Mouse (Mus musculus) kidney, adult 18-20 months (tissue): Measurements from ENCODE around the gene Myb.
"Not testable (repeated sequence)": the region's sequence is repeated elsewhere in the genome, so short reads cannot be mapped to it uniquely, and the experiment has no call there.

ENCODE experiments used
- DNase-seq: peaks from one replicate; pipeline ENCODE4 v3.0.0; 2021

The Myb gene

GRCm38 (mm10) chr10:21167842-21168241, 7.1 kb upstream of the Myb start:
- no peak for DNase-seq

GRCm38 (mm10) chr10:21167165-21167564, 6.4 kb upstream of the Myb start:
- no peak for DNase-seq

- no peak for DNase-seq
These were observed 4.6 kb upstream of the Myb start for GRCm38 (mm10) chr10:21165411-21165810.

- DNase-seq, result no peak
These were observed 1.3 kb upstream of the Myb start for GRCm38 (mm10) chr10:21162124-21162523.

- DNase-seq, result peak; percentile 4
These were observed 743 bp upstream of the Myb start for GRCm38 (mm10) chr10:21161359-21162094.

DNA sequence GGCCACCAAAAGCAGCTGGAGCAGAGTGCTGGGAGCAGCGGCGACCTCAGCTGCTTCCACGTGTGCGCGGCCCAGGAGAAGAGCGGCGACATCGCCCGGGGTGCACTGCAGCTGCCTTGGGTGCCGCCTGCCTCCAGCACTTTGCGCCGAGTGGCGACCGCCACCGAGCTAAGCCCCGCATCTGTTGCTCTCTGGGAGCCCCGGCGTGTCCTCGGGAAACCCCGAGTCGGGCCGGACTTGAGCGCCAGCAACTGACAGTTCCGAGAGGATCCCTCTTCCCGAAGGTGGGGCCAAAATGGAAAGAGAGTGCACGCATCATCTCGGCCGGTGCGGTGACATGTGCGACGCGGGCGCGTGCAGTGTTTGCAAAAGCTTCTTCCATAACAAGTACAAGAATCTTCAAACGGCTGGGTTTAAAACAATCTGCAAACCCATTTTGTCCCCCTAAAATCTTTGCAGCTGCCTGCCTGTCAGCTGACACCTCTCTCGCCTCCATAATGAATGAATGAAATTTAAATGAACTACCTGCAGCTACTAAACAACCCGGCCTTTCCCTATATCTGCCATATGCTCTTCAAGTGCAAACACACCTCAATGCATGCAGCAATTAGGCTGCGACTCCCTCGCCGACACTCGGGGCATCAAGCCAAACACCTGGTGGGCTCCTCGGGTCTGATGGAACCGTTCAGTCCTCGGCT, 938 bp downstream of the Myb start:
- DNase-seq, result peak; percentile 41

- DNase-seq, result peak; percentile 60
These were observed 1.8 kb downstream of the Myb start for GRCm38 (mm10) chr10:21158918-21159443.

GRCm38 (mm10) chr10:21158111-21158917, 2.5 kb downstream of the Myb start:
- peak; percentile 34 for DNase-seq

GRCm38 (mm10) chr10:21156953-21157499, 3.8 kb downstream of the Myb start:
- DNase-seq, result no peak

- DNase-seq, result no peak
These were observed 4.4 kb downstream of the Myb start for GRCm38 (mm10) chr10:21156416-21156815.

DNA sequence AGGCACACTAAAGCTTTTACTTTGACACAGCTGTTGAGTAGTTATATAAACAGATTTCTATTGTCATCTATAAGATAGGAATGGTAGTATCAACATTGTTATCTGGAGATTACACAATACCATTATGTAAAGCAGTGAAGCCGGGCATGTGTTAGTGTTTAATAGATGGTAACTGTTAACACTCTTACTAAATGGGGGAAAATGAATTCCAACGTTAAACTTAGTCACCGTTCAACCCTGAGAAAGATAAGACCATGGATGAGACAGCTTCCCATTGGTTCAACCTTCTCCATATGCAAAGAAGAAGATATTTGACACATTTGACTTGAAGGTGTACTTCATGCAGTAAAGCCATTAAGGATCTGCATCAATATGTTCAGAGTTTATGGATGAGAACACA, 5.9 kb downstream of the Myb start:
- no peak for DNase-seq

- DNase-seq, result no peak
These were observed 7.4 kb downstream of the Myb start for GRCm38 (mm10) chr10:21153433-21153832.

DNA sequence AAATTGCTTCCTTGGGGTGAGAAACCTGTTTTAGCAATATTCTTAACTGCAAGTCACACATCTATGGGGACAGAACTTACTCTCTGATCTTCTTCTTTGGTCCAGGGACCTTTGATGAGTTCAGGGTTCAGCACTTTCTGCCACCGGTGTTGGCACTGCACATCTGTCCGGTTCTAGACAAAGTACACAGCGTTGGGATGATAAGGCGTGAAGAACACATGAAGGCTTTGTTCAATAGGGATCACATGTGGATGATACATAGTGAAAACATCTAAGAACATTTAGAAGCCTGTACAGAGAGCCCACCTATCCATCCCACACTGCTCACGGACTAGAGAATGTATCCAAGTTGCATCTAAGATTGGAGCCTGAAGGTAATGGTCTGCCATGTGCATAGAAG, 8.0 kb downstream of the Myb start:
- no peak for DNase-seq

DNA sequence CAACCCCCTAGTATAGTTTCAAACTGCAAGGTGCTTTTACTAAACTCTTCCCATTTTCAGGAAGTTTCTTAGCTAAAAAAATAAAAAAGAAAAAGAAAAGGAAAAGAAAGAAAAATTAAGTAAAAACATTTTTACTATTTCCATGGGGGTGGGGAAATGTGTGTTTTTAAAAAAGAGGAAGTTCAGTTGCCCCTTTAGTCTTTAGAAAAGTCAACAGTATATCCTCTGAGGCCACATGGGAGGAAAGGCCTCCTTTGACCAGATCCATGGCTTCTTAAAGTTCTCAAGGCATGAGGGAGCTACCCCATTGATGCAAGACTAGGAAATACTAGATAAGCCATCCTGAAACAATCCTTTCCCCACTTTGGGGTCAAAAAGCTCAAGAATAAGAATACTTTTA, 9.5 kb downstream of the Myb start:
- no peak for DNase-seq

GRCm38 (mm10) chr10:21149945-21150344, 10.8 kb downstream of the Myb start:
- DNase-seq, result not testable (repeated sequence)

GRCm38 (mm10) chr10:21146719-21147118, 14.1 kb downstream of the Myb start:
- no peak for DNase-seq

GRCm38 (mm10) chr10:21146263-21146662, 14.5 kb downstream of the Myb start:
- DNase-seq, result no peak

DNA sequence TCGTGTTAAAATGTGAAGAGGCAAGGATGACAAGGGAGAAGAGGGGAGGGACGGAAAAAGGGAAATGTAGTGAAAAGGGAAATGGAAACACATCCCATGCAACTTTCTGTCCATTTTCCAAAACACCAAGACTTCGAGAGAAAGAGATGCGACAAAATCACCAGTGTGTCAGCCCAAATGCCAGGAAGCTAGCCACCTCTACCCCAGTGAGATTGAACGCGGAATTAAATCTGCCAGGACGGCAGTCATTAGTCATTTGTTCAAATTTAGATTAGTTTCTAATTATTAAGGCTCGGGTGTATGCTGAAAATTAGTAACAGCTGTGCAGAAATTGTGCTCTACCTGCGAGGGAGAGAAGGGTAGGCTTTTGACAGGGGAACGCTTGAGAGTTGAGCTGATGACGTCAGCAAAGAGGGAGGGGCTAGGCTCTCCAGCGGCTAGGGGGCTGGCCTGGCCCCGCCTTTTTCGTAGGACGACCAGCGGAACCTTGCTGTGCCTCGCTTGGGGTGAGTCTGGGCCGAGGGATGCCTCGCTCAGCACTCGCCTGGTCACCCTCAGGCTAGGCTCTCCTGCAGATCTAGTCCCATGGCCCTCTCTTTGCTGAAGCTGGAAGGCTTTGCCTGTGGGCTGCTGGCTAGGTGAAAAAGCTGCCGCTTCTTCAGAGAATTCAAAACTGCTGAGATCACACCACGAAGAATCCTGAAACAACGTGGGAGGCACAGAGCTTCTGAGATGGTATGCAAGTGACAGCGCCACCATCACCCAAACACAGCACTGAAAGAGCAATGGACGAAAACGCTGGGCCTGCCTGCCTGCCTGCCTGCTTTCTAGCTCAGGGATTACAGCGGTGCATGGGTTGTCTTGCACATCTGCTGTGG, 15.9 kb downstream of the Myb start:
- peak; percentile 34 for DNase-seq

GRCm38 (mm10) chr10:21135297-21135696, 25.5 kb downstream of the Myb start:
- DNase-seq, result no peak

GRCm38 (mm10) chr10:21130901-21131493, 29.8 kb downstream of the Myb start:
- no peak for DNase-seq

- no peak for DNase-seq
These were observed 32.6 kb downstream of the Myb start for GRCm38 (mm10) chr10:21128086-21128611.
